Mouse (Mus musculus) liver, adult 2 months (tissue): ENCODE results near the gene Lmln. TPM values are rescaled to one million over a fixed set of nuclear protein-coding genes. Genes with fewer than 3 reads are reported as not detected.
"Not testable (repeated sequence)": the region's sequence is repeated elsewhere in the genome, so short reads cannot be mapped to it uniquely, and the experiment has no call there.

Source experiments
- DNase-seq: peaks from one replicate; pipeline ENCODE4 v3.0.0-alpha.2; 2011; ENCODE audit warnings: low read depth, low spot score; ENCODE audit errors: extremely low read depth
- H3K27ac ChIP-seq: fragments of 200-500 bp; replicated peaks from 2 replicates; pipeline ENCODE4 v1.5.1; 2012; ENCODE audit warnings: low read depth, mild to moderate bottlenecking, control low read depth, inconsistent platforms, low read length; ENCODE audit not compliant: insufficient read depth
- H3K27me3 ChIP-seq: fragments of 200-500 bp; 2 replicates; pipeline ENCODE4 v1.6.1; 2012; ENCODE audit warnings: mild to moderate bottlenecking, moderate library complexity, low read length, inconsistent platforms; ENCODE audit not compliant: control insufficient read depth, insufficient read depth
- H3K36me3 ChIP-seq: fragments of 200-500 bp; 2 replicates; pipeline ENCODE4 v1.6.1; 2012; ENCODE audit warnings: low read length, inconsistent platforms; ENCODE audit not compliant: control insufficient read depth, insufficient read depth
- H3K4me1 ChIP-seq: fragments of 200-500 bp; 2 replicates; pipeline ENCODE4 v1.6.1; 2011; ENCODE audit warnings: low read length; ENCODE audit not compliant: control insufficient read depth, insufficient read depth
- H3K4me3 ChIP-seq: fragments of 200-500 bp; 2 replicates; pipeline ENCODE4 v1.5.1; 2011; ENCODE audit warnings: low read depth, mild to moderate bottlenecking, control low read depth, low read length, moderate library complexity; ENCODE audit not compliant: insufficient read depth
- H3K79me2 ChIP-seq: fragments of 200-500 bp; 2 replicates; pipeline ENCODE4 v1.6.1; 2012; ENCODE audit warnings: inconsistent platforms, mild to moderate bottlenecking, low read length, moderate library complexity; ENCODE audit not compliant: control insufficient read depth, insufficient read depth
- H3K9ac ChIP-seq: fragments of 200-500 bp; 2 replicates; pipeline ENCODE4 v1.6.1; 2012; ENCODE audit warnings: low read depth, mild to moderate bottlenecking, control low read depth, inconsistent platforms, low read length
- CTCF ChIP-seq: fragments of 200-500 bp; IDR thresholded peaks from 2 replicates; pipeline ENCODE4 v1.5.1; 2011; ENCODE audit warnings: low read depth, low read length, control low read depth
- POLR2A ChIP-seq: fragments of 200-500 bp; IDR thresholded peaks from 2 replicates; pipeline ENCODE4 v1.6.1; 2011; ENCODE audit warnings: low read length, control low read depth; ENCODE audit not compliant: insufficient read depth; ENCODE audit errors: extremely low read depth
- WGBS: fragments of 180-500 bp; shearing (Covaris S2); methylation state at CpG from one replicate; pipeline ENCODE4 v1.1.7; 2018; 5-methylcytosine and 5-hydroxymethylcytosine counted together
- polyA plus RNA-seq: library from polyadenylated mRNA; depleted of rRNA; stranded (reverse); fragments of >200 nt; gene quantifications from 2 replicates; pipeline ENCODE4 v1.2.3, GENCODE M21; 2012
- total RNA-seq: library from RNA; depleted of rRNA; stranded (reverse); fragments of >200 nt; gene quantifications from 2 replicates; pipeline ENCODE4 v1.2.3, GENCODE M21; 2014

The Lmln gene
- total and polyA plus RNA-seq, 2 experiments, result 0.81 to 1.8 TPM

DNA sequence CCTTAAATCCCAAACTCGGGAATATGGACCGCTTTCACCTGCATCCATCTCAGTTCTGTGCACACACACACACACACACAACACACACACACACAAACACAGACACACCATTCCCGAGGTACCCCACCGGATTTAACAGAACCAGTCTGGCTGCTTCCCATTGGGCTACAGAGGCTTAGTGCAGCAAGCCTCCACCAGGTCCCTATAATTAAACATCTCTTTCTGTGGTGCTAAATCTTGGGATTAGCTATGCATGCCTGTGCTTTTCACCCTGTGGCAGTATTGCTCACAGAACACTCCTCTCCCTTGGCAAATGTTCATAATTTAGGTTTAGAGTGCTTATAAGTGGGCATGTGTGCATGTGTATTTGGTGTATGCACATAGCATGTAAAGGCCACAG lies 85.8 kb downstream of the Lmln start:
- H3K36me3 ChIP-seq, result no peaks in the 10 kb centered on the region
- H3K27ac ChIP-seq, result no peak overlapping the region
- H3K4me3 ChIP-seq, result no peak overlapping the region
- no peak overlapping the region for H3K9ac ChIP-seq
- H3K79me2 ChIP-seq, result no peaks in the 10 kb centered on the region
- no peaks in the 10 kb centered on the region for H3K4me1 ChIP-seq
- TF ChIP-seq CTCF (no peak), POLR2A (no peak)
- 83% methylated on average over 4 of the region's 4 CpGs for WGBS
- DNase-seq, result no peak
- H3K27me3 ChIP-seq, result no peaks in the 10 kb centered on the region

DNA sequence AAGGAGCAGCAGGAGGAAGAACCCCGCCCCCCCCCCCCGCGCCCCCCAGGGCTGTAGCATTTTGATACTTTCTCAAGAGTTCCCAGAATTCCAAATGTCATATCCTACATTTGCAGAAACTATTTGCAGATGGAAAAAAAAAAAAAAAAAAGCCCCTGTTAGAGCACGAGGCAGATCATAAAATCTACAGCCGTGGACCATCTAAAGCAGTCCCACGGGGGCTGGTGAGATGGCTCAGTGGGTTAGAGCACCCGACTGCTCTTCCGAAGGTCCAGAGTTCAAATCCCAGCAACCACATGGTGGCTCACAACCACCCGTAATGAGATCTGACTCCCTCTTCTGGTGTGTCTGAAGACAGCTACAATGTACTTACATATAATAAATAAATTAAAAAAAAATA lies 88.6 kb downstream of the Lmln start:
- WGBS, result 83% methylated on average over 9 of the region's 9 CpGs
- not testable (repeated sequence) for H3K4me1 ChIP-seq, H3K36me3 ChIP-seq, H3K27me3 ChIP-seq, H3K79me2 ChIP-seq, DNase-seq, H3K4me3 ChIP-seq, H3K9ac ChIP-seq, H3K27ac ChIP-seq

DNA sequence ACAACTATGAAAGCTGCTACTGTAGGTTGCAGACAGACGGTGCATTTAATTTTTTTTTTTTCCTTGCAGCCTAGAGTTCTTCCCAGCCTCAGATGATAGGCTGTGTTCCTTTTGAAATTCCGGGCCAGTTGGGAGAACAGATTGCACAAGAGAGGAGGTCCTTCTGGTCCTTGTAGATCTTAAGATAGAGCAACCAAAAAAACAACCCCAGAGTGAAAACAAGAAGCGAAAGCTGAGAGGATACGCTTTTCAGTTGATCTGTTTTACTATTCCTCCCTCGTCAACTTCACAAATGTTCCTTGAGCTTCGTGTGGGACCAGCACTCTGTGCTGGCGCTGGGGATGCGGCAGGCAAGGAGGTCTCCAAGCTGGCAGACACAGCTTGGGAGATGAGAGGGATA lies 89.2 kb downstream of the Lmln start:
- H3K27me3 ChIP-seq, result no peaks in the 10 kb centered on the region
- H3K9ac ChIP-seq, result no peak overlapping the region
- no peaks in the 10 kb centered on the region for H3K79me2 ChIP-seq
- H3K4me3 ChIP-seq, result no peak overlapping the region
- no peak overlapping the region for H3K27ac ChIP-seq
- H3K36me3 ChIP-seq, result no peaks in the 10 kb centered on the region
- TF ChIP-seq CTCF, result no peak
- TF ChIP-seq POLR2A, result no peak
- H3K4me1 ChIP-seq, result no peaks in the 10 kb centered on the region
- no peak for DNase-seq
- 75% methylated on average over 8 of the region's 8 CpGs for WGBS

GRCm38 (mm10) chr16:33154992-33155391 lies 92.7 kb downstream of the Lmln start:
- DNase-seq, result peak; percentile 55
- H3K27ac ChIP-seq, result no peak overlapping the region
- no peaks in the 10 kb centered on the region for H3K79me2 ChIP-seq
- 44% methylated on average over 4 of the region's 4 CpGs for WGBS
- no peak for TF ChIP-seq POLR2A
- TF ChIP-seq CTCF, result peak; percentile 37; the same call in 1 of the 2 replicates
- no peak overlapping the region for H3K9ac ChIP-seq
- no peaks in the 10 kb centered on the region for H3K4me1 ChIP-seq
- no peak overlapping the region for H3K4me3 ChIP-seq
- no peaks in the 10 kb centered on the region for H3K36me3 ChIP-seq
- H3K27me3 ChIP-seq, result no peaks in the 10 kb centered on the region

- no peak for DNase-seq
- Histone ChIP-seq H3K4me3 (no peak overlapping the region), H3K4me1 (no peaks in the 10 kb centered on the region), H3K9ac (no peak overlapping the region), H3K36me3 (no peaks in the 10 kb centered on the region), H3K27ac (no peak overlapping the region), H3K27me3 (no peaks in the 10 kb centered on the region), H3K79me2 (no peaks in the 10 kb centered on the region)
- WGBS, result 97% methylated on average over 11 of the region's 11 CpGs
- TF ChIP-seq CTCF, result no peak
- TF ChIP-seq POLR2A, result no peak
Observed at GRCm38 (mm10) chr16:33158006-33158405, 95.7 kb downstream of the Lmln start.

DNA sequence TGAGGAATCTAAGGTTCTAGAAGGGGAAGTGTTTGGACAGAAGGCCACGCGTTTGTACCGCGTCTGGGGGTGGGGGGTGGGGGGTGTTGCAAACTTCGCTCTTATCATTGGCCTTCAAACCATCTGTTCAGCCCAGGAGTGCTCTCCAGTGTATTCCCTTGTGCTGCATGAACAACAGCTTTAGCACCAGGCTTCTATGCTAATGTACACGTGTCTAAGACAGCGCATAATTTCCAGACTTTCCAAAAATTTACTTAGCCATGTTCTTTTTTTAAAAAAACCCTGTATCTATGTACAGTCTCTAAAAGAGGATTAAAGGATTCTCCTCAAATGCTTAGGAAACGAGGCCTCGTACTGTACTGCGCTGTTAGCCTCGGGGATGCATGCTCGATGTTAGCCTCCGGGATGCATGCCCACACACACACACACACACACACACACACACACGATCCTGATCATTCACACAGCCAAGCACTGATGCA lies 96.3 kb downstream of the Lmln start:
- no peaks in the 10 kb centered on the region for H3K79me2 ChIP-seq
- TF ChIP-seq POLR2A, result no peak
- no peak for TF ChIP-seq CTCF
- H3K27ac ChIP-seq, result no peak overlapping the region
- peaks cover 2% of the 10 kb centered on the region; the same call in 1 of the 2 replicates for H3K4me1 ChIP-seq
- H3K36me3 ChIP-seq, result no peaks in the 10 kb centered on the region
- no peaks in the 10 kb centered on the region for H3K27me3 ChIP-seq
- H3K9ac ChIP-seq, result no peak overlapping the region
- no peak for DNase-seq
- 91% methylated on average over 14 of the region's 14 CpGs for WGBS
- H3K4me3 ChIP-seq, result no peak overlapping the region
